Mouse (Mus musculus): Measurements from ENCODE around the gene Bpgm.
A peak's percentile ranks its signal among the peaks of the same experiment; 100 is the strongest.

DNA sequence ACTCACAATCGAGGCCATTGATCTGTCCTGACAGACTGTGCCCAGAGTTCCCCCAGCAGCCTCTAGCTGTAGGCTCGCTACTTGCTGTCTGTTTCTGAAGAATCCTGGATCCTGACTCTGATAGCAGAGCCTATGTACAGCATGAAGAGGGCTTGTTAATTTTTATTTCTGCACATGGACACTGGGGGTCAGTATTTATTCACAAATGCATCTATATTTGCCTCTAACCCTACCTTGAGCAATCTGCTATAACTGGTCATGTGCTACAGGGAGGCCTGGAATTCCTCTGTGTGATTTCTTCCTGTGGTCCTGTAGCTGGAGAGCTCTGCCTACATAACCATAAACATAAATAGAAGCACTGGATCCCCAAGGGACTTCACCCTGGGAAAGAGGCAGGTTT lies 35.4 kb downstream of the Bpgm start:
- TF ChIP-seq E2F4 (IDR thresholded peaks at IDR 0.05; ENCODE audit: insufficient read depth) (no peak), CEBPB (IDR thresholded peaks at IDR 0.05; ENCODE audit: insufficient read depth, poor library complexity, severe bottlenecking) (peak; percentile 68; the same call in 1 of the 2 replicates), POLR2A (IDR thresholded peaks at IDR 0.05; ENCODE audit: insufficient read length, low read depth) (no peak)

Measured in myocyte (in vitro differentiated cells).